Mouse (Mus musculus): Measurements from ENCODE around the gene Ptprh.

DNA sequence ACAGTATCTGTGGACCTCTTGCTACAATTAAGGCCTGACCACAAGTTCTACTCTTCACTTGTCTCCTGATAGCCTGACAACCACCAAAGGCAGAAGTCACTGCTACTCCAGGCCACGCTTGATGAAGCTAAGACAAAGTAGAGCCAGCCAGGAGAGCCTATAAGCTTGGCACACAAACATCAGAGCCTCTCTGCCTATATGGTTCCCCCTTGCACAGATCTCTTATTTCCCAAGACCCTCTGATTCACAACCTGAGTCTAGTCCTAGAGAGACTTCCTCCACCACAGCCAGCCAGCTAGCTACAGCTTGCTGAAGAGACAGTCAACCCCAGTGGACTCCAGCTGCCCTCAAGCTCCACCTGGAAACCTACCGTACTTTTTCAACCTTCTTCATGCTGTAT is 44.2 kb upstream of the Ptprh start:
- TF ChIP-seq CTCF (IDR thresholded peaks at IDR 0.05; ENCODE audit: control insufficient read depth, insufficient read depth, low read length), result no peak
- no peak for TF ChIP-seq POLR2A (IDR thresholded peaks at IDR 0.05; ENCODE audit: borderline replicate concordance, control insufficient read depth, low read depth, low read length)

Measured in bone marrow, adult 2 months (tissue).